7 mouse cellular contexts compared by ENCODE assay signal in genomic region chr10:75556026-75556425, GRCm38 (mm10). TPM values are rescaled to one million over a fixed set of nuclear protein-coding genes. Genes with fewer than 3 reads are reported as not detected.
DNase-seq lines count a peak whose midpoint lies in the region; ATAC-seq lines count a peak whose summit lies in the region.

No protein-coding gene starts in this region.

- H3K9ac ChIP-seq in neural tube, embryonic 11.5 days (ENCODE audit: low read length): no peak overlapping the region
- no peak overlapping the region for H3K9ac ChIP-seq in embryonic facial prominence, embryonic 12.5 days
- H3K9ac ChIP-seq in hindbrain, embryonic 16.5 days (ENCODE audit: low read depth, low read length): peak overlapping the region; percentile 6; the same call in 1 of the 2 replicates

- DNase-seq in neural tube, embryonic 11.5 days (ENCODE audit: low spot score): peak; percentile 53
- DNase-seq in neural tube, embryonic 10.5 days (ENCODE audit: extremely low spot score, low spot score): no peak
- no peak for DNase-seq in midbrain, embryonic 10.5 days (ENCODE audit: low spot score)
- DNase-seq in testis, postnatal 10 days (ENCODE audit: low spot score): peak; percentile 86
- DNase-seq in c-Kit-positive CD71-positive TER-119-positive erythroid progenitor cells, embryonic 14.5 days (ENCODE audit: low spot score): no peak

- no peaks in the 10 kb centered on the region; the same call in 1 of the 2 replicates for H3K4me1 ChIP-seq in neural tube, embryonic 11.5 days (ENCODE audit: control insufficient read depth, insufficient read depth, low read length)
- H3K4me1 ChIP-seq in embryonic facial prominence, embryonic 12.5 days: peaks cover 29% of the 10 kb centered on the region
- peaks cover 35% of the 10 kb centered on the region for H3K4me1 ChIP-seq in hindbrain, embryonic 16.5 days (ENCODE audit: control insufficient read depth, insufficient read depth, low read depth, low read length)
- peaks cover 44% of the 10 kb centered on the region for H3K4me1 ChIP-seq in midbrain, embryonic 10.5 days

- no peak overlapping the region for H3K4me3 ChIP-seq in neural tube, embryonic 11.5 days (ENCODE audit: low read depth, low read length)
- H3K4me3 ChIP-seq in embryonic facial prominence, embryonic 12.5 days: no peak overlapping the region
- H3K4me3 ChIP-seq in hindbrain, embryonic 16.5 days (ENCODE audit: low read length): no peak overlapping the region
- no peak overlapping the region for H3K4me3 ChIP-seq in midbrain, embryonic 10.5 days

- no peak overlapping the region for H3K4me2 ChIP-seq in neural tube, embryonic 11.5 days (ENCODE audit: low read depth)
- no peak overlapping the region for H3K4me2 ChIP-seq in embryonic facial prominence, embryonic 12.5 days (replicated peaks)
- peak overlapping the region; percentile 18; the same call in 1 of the 2 replicates for H3K4me2 ChIP-seq in hindbrain, embryonic 16.5 days (ENCODE audit: low read length)

- peaks cover 18% of the 10 kb centered on the region for H3K27me3 ChIP-seq in neural tube, embryonic 11.5 days (ENCODE audit: control insufficient read depth, insufficient read depth, low read length)
- peaks cover 19% of the 10 kb centered on the region for H3K27me3 ChIP-seq in embryonic facial prominence, embryonic 12.5 days
- no peaks in the 10 kb centered on the region for H3K27me3 ChIP-seq in hindbrain, embryonic 16.5 days (replicated peaks; ENCODE audit: control insufficient read depth, insufficient read depth, low read length)
- H3K27me3 ChIP-seq in midbrain, embryonic 10.5 days (ENCODE audit: low read depth, poor library complexity, severe bottlenecking): peaks cover 51% of the 10 kb centered on the region

- WGBS in neural tube, embryonic 11.5 days: 59% methylated on average over 9 of the region's 9 CpGs
- WGBS in embryonic facial prominence, embryonic 12.5 days: 23% methylated on average over 9 of the region's 9 CpGs
- 16% methylated on average over 9 of the region's 9 CpGs for WGBS in hindbrain, embryonic 16.5 days
- 47% methylated on average over 9 of the region's 9 CpGs for WGBS in midbrain, embryonic 10.5 days

- H3K9me3 ChIP-seq in neural tube, embryonic 11.5 days (ENCODE audit: control insufficient read depth, low read length): no peaks in the 10 kb centered on the region
- no peaks in the 10 kb centered on the region for H3K9me3 ChIP-seq in embryonic facial prominence, embryonic 12.5 days
- H3K9me3 ChIP-seq in hindbrain, embryonic 16.5 days (ENCODE audit: control insufficient read depth, low read length): no peaks in the 10 kb centered on the region
- no peaks in the 10 kb centered on the region for H3K9me3 ChIP-seq in midbrain, embryonic 10.5 days (replicated peaks)

- 0 out of 2 replicates have a peak overlapping the region, but pooled peaks have one; percentile 14 for H3K27ac ChIP-seq in neural tube, embryonic 11.5 days (ENCODE audit: low read depth, low read length)
- H3K27ac ChIP-seq in embryonic facial prominence, embryonic 12.5 days: 0 out of 2 replicates have a peak overlapping the region, but pooled peaks have one; percentile 12
- peak overlapping the region; percentile 72 for H3K27ac ChIP-seq in hindbrain, embryonic 16.5 days (ENCODE audit: low read depth, low read length)
- peak overlapping the region; percentile 38; the same call in 1 of the 2 replicates for H3K27ac ChIP-seq in midbrain, embryonic 10.5 days (replicated peaks)

- peak; percentile 52; the same call in 1 of the 2 replicates for ATAC-seq in neural tube, embryonic 11.5 days (ENCODE audit: insufficient read depth, low FRiP score, low TSS enrichment)
- ATAC-seq in embryonic facial prominence, embryonic 12.5 days (ENCODE audit: insufficient number of reproducible peaks, insufficient read depth, low FRiP score, low TSS enrichment): no peak
- peak; percentile 75 for ATAC-seq in hindbrain, embryonic 16.5 days

- H3K36me3 ChIP-seq in neural tube, embryonic 11.5 days (ENCODE audit: control insufficient read depth, insufficient read depth, low read length): no peaks in the 10 kb centered on the region
- H3K36me3 ChIP-seq in embryonic facial prominence, embryonic 12.5 days: no peaks in the 10 kb centered on the region
- peaks cover 24% of the 10 kb centered on the region for H3K36me3 ChIP-seq in hindbrain, embryonic 16.5 days (ENCODE audit: control insufficient read depth, insufficient read depth, low read length)
- H3K36me3 ChIP-seq in midbrain, embryonic 10.5 days: no peaks in the 10 kb centered on the region

RNA-seq across cellular contexts. Expression of gene Lrrc75b, which starts 4.1 kb away (rescaled TPM):
- 6.1 and 6.6 TPM in 2 replicates for polyA plus RNA-seq in neural tube, embryonic 11.5 days (2014; fragmentation: Nextera tagmentation; extraction: Ambion mirVana)
- polyA plus RNA-seq in embryonic facial prominence, embryonic 12.5 days (2016; fragmentation: Nextera tagmentation; extraction: Ambion mirVana): 2.6 and 2.7 TPM in 2 replicates
- 38.9 and 44.7 TPM in 2 replicates for polyA plus RNA-seq in hindbrain, embryonic 16.5 days (2015; fragmentation: Nextera tagmentation; extraction: Ambion mirVana)
- polyA plus RNA-seq in midbrain, embryonic 10.5 days (2016; fragmentation: Nextera tagmentation; extraction: Ambion mirVana): 1.6 and 3.8 TPM in 2 replicates

RNA-seq across cellular contexts. Expression of gene Ggt1, which starts 5.4 kb away (rescaled TPM):
- 2.0 and 3.1 TPM in 2 replicates for polyA plus RNA-seq in neural tube, embryonic 11.5 days (2014; fragmentation: Nextera tagmentation; extraction: Ambion mirVana)
- 0.85 and 1.8 TPM in 2 replicates for polyA plus RNA-seq in embryonic facial prominence, embryonic 12.5 days (2016; fragmentation: Nextera tagmentation; extraction: Ambion mirVana)
- 0.69 and 2.1 TPM in 2 replicates for polyA plus RNA-seq in hindbrain, embryonic 16.5 days (2015; fragmentation: Nextera tagmentation; extraction: Ambion mirVana)
- polyA plus RNA-seq in midbrain, embryonic 10.5 days (2016; fragmentation: Nextera tagmentation; extraction: Ambion mirVana): 2.7 and 3.1 TPM in 2 replicates

RNA-seq across cellular contexts. Expression of gene Ggt5, which starts 33.1 kb away (rescaled TPM):
- 0.37 and 0.45 TPM in 2 replicates for polyA plus RNA-seq in neural tube, embryonic 11.5 days (2014; fragmentation: Nextera tagmentation; extraction: Ambion mirVana)
- 0.91 and 1.9 TPM in 2 replicates for polyA plus RNA-seq in embryonic facial prominence, embryonic 12.5 days (2016; fragmentation: Nextera tagmentation; extraction: Ambion mirVana)
- polyA plus RNA-seq in hindbrain, embryonic 16.5 days (2015; fragmentation: Nextera tagmentation; extraction: Ambion mirVana): 2.9 and 3.5 TPM in 2 replicates
- 0.56 and 1.2 TPM in 2 replicates for polyA plus RNA-seq in midbrain, embryonic 10.5 days (2016; fragmentation: Nextera tagmentation; extraction: Ambion mirVana)

RNA-seq across cellular contexts. Expression of gene Gucd1, which starts 38.3 kb away (rescaled TPM):
- 33.2 and 37.2 TPM in 2 replicates for polyA plus RNA-seq in neural tube, embryonic 11.5 days (2014; fragmentation: Nextera tagmentation; extraction: Ambion mirVana)
- 31.1 and 31.7 TPM in 2 replicates for polyA plus RNA-seq in embryonic facial prominence, embryonic 12.5 days (2016; fragmentation: Nextera tagmentation; extraction: Ambion mirVana)
- 15.4 and 19.8 TPM in 2 replicates for polyA plus RNA-seq in hindbrain, embryonic 16.5 days (2015; fragmentation: Nextera tagmentation; extraction: Ambion mirVana)
- polyA plus RNA-seq in midbrain, embryonic 10.5 days (2016; fragmentation: Nextera tagmentation; extraction: Ambion mirVana): 32.1 and 35.7 TPM in 2 replicates

RNA-seq across cellular contexts. Expression of gene Snrpd3, which starts 38.7 kb away (rescaled TPM):
- 208 and 212 TPM in 2 replicates for polyA plus RNA-seq in neural tube, embryonic 11.5 days (2014; fragmentation: Nextera tagmentation; extraction: Ambion mirVana)
- polyA plus RNA-seq in embryonic facial prominence, embryonic 12.5 days (2016; fragmentation: Nextera tagmentation; extraction: Ambion mirVana): 167 and 186 TPM in 2 replicates
- 114 and 124 TPM in 2 replicates for polyA plus RNA-seq in hindbrain, embryonic 16.5 days (2015; fragmentation: Nextera tagmentation; extraction: Ambion mirVana)
- polyA plus RNA-seq in midbrain, embryonic 10.5 days (2016; fragmentation: Nextera tagmentation; extraction: Ambion mirVana): 271 and 281 TPM in 2 replicates

Comparison
In these comparisons a context has a peak if more than half of its experiments do, and no peak if none do; other contexts are left out.
1. DNase-seq: peak in neural tube, embryonic 11.5 days (single experiment) and testis, postnatal 10 days (single experiment); none in neural tube, embryonic 10.5 days (single experiment), midbrain, embryonic 10.5 days (single experiment) and c-Kit-positive CD71-positive TER-119-positive erythroid progenitor cells, embryonic 14.5 days (single experiment).
2. H3K27ac ChIP-seq: peak in every context shown above with its lines; median percentile 72 in hindbrain, embryonic 16.5 days; 38 in midbrain, embryonic 10.5 days; 14 in neural tube, embryonic 11.5 days; 12 in embryonic facial prominence, embryonic 12.5 days.